Mouse (Mus musculus) 3T3-L1 (cell line): ENCODE data around the gene Tedc1.
"Not testable (repeated sequence)": the region's sequence is repeated elsewhere in the genome, so short reads cannot be mapped to it uniquely, and the experiment has no call there.

Experiments used
- DNase-seq: peaks from one replicate; pipeline ENCODE4 v3.0.0-alpha.2; 2015; ENCODE audit warnings: low read depth, low spot score

Tedc1 gene

DNA sequence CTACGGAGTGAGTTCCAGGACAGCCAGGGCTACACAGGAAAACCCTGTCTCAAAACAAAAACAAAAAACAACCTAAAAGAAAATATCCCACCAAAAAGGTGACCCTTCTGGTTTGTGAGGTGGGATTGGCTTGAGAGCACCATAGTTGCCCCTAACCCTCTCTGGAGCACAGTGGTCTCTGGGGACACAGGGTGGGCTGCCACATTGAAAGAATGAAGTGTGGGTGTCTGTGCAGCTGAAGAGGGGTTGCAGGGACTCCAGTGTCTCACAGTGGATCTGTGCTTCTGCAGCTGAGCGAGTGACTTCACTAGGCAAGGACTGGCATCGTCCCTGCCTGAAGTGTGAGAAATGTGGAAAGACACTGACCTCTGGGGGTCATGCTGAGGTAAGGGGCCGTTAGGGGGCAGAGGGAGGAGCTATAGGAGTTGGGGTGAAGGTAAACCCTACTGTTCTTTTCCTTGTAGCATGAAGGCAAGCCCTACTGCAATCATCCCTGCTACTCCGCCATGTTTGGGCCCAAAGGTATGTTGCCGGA, 3.2 kb upstream of the Tedc1 start:
- DNase-seq = no peak

GRCm38 (mm10) chr12:113153971-113154370, 2.2 kb upstream of the Tedc1 start:
- no peak for DNase-seq

DNA sequence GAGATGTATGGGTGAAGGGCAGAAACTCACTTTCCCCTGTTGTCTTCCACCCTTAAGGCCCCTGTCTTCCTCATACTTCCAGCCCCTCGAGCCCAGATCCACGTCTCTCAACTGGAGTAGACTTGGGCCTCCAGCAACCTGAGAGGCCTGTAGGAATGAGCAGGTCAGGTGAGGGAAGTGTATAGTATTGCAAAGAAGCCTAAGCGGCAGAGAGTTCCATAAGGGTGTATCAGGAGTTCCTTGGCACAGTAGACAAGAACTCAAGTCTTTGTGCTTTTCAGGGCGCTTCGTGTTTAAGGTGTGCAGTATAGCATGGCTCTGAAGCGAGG, 1.5 kb upstream of the Tedc1 start:
- no peak for DNase-seq

- no peak for DNase-seq
Measured at GRCm38 (mm10) chr12:113155076-113155771, 997 bp upstream of the Tedc1 start.

DNA sequence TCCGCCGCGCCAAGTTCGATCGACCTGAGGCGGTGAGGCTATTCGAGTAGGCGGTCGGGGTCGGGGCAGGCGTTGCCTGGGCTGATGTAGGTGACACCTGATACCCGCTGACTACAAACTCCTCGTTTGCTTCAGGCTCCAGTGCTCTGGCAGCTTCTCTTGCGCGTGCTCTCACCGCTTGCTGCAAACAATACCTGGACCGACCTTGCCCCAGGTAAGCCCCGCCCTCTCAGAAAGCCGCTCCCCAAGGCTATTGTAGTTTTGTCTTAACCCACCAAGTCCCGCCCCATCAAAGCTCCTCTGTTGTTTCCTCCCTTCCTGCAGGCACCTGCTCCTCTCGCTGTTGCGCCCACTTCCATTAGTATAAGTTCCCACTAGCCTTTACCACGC, 314 bp downstream of the Tedc1 start:
- DNase-seq = peak; percentile 36

DNA sequence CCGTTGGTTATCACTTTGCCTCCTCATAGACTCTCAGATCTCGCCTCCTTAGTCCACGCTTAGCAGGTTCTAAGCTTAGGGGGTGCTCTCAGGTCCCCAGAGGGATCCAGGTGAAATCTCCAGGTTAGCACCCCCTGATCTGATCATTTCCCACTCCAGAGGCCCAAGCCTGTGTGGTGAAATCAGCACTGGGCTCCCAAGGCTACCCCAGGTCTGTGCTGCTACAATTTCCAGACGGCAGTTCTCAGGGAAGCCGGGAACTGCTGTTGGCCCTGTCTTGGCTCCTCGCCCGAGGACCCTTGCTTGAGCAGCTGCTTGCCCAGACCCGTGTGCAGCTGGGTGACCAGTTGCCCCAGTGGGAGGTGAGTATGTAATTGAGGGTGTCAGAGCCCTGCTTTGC, 781 bp downstream of the Tedc1 start:
- no peak for DNase-seq

- DNase-seq = no peak
Measured at GRCm38 (mm10) chr12:113157521-113157920, 1.3 kb downstream of the Tedc1 start.

DNA sequence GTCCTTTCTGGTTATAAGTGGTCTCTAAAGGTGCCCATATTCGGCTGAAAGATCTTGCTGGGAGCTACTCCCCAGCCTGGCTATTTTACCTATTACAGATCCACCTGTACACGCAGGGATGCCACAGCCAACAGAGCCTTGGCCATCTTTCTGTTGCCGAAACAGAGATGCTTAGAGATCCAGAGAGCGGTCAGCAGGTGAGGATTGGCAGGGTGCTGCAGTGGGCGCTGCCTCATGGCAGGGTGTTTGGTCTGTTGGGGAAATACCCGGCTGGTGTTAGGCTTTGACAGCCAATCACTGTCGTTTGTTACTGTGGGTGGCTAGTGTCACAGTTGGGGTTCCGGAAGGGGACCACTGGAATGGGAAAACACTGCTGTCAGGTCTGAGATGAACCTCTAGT, 1.8 kb downstream of the Tedc1 start:
- DNase-seq = no peak

GRCm38 (mm10) chr12:113163561-113164006, 7.4 kb downstream of the Tedc1 start:
- DNase-seq = no peak

- DNase-seq = no peak
Measured at GRCm38 (mm10) chr12:113168031-113168536, 11.9 kb downstream of the Tedc1 start.

GRCm38 (mm10) chr12:113176960-113177725, 20.9 kb downstream of the Tedc1 start:
- peak; percentile 63 for DNase-seq

DNA sequence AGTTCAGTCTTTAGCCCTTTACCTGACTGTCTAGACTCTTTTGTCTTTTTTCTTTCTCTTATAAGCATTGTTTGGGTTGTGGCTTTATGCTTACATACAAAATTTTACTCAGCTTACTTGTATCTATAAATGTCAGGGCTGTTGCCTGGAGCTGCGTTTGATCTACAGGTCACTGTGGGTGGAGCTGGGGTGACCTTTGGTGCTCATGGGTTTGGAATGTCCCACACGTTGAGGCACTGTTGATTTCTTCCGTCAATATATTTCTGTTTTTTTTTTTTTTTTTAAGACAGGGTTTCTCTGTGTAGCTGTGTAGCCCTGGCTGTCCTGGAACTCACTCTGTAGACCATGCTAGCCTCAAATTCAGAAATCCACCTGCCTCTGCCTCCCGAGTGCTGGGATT, 24.8 kb downstream of the Tedc1 start:
- DNase-seq = peak; percentile 35

- peak; percentile 6 for DNase-seq
Measured at GRCm38 (mm10) chr12:113184945-113185344, 28.7 kb downstream of the Tedc1 start.

DNA sequence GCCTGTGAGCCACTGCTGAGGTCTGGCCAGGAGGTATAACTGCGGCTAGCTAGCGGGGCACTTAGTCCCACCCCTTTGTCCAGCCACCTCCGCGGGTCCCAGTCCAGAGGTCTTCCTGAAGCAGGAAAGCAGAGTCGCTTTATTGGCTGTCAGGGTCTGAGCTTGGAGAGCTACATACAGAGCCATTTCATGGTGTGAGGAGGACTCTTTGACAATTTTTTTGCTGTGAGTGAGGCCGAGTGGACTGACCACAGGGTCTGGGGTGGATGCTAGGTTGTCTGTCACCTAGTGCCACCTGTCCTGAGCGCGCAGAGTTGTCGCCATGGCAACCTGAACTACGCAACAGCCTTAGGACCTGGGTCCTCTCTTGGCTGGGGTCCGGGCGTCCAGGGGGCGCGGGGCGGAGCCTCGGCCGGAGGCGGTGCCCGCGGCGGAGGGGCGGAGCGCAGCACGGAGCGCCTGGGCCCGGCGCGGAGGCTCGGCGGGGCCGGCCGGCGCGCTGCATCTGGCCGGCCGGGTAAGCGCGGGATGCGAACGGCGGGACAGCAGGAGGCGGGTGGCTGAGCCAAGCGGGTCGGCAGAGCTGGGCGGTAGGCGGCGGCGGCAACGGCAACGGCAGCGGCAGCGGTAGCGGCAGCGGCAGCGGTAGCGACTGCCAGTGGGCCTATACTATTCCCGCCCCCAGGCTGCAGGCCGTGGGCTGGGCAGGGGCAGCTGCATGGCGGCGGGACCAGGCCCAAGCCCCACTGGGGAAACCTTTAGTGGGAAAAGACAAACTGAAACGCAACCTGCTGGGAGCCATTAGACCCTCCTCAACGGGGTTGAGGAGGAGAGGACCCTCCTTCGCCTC, 29.4 kb downstream of the Tedc1 start, which contains the start of gene Tmem121:
TSS of gene Tmem121 (plus strand) at position 489 of the 850 bp plus-strand sequence.
- DNase-seq = peak; percentile 5

- DNase-seq = peak; percentile 8
Measured at GRCm38 (mm10) chr12:113186326-113187010, 30.2 kb downstream of the Tedc1 start.

- DNase-seq = no peak
Measured at GRCm38 (mm10) chr12:113187011-113187375, 30.8 kb downstream of the Tedc1 start.

- DNase-seq = no peak
Measured at GRCm38 (mm10) chr12:113187584-113188295, 31.5 kb downstream of the Tedc1 start.

GRCm38 (mm10) chr12:113188349-113189055, 32.3 kb downstream of the Tedc1 start:
- no peak for DNase-seq

DNA sequence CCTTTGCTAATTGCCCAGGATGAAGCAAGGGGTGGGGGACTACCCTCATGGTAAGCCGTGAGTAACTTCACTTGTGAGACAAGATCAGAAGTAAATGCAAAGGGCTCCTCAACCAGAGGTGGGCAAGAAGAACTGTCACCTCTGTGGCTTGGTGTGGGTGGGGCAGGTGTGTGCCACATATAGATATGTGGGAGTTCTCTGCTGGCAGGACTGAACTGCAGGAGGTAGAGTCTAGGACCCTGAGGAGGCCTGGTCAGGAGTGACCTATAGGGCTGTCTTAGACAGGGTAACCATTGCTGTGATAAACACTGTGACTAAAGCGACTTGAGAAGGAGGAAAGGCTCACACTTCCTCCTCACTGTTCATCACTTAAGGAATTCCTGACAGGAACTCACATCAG, 37.2 kb downstream of the Tedc1 start:
- no peak for DNase-seq

GRCm38 (mm10) chr12:113199132-113199531, 42.9 kb downstream of the Tedc1 start:
- not testable (repeated sequence) for DNase-seq
